Mouse (Mus musculus) hindbrain, embryonic 11.5 days (tissue): ENCODE data around the gene Drosha. TPM values are rescaled to one million over a fixed set of nuclear protein-coding genes. Genes with fewer than 3 reads are reported as not detected.
"Not testable (repeated sequence)": the region's sequence is repeated elsewhere in the genome, so short reads cannot be mapped to it uniquely, and the experiment has no call there.

Source experiments
- ATAC-seq: fragments of 200-750 bp; cut with Nextera tagmentation; 2 replicates; pipeline ENCODE4 v1.8.0; 2017; ENCODE audit warnings: mild to moderate bottlenecking, moderate TSS enrichment, moderate library complexity; ENCODE audit not compliant: low FRiP score
- DNase-seq: peaks from one replicate; pipeline ENCODE4 v3.0.0-alpha.2; 2015; ENCODE audit warnings: low spot score
- H3K27ac ChIP-seq: fragments of 300-500 bp; sonication (generic); 2 replicates; pipeline ENCODE4 v1.5.1; 2014; ENCODE audit warnings: mild to moderate bottlenecking, low read depth, low read length
- H3K27me3 ChIP-seq: fragments of 300-500 bp; sonication (generic); 2 replicates; pipeline ENCODE4 v1.6.1; 2014; ENCODE audit warnings: mild to moderate bottlenecking, low read length, moderate library complexity, mixed read lengths; ENCODE audit not compliant: control insufficient read depth, insufficient read depth
- H3K36me3 ChIP-seq: fragments of 300-500 bp; sonication (generic); 2 replicates; pipeline ENCODE4 v1.6.1; 2014; ENCODE audit warnings: mild to moderate bottlenecking, low read length, moderate library complexity, mixed read lengths; ENCODE audit not compliant: control insufficient read depth, insufficient read depth
- H3K4me1 ChIP-seq: fragments of 300-500 bp; sonication (generic); replicated peaks from 2 replicates; pipeline ENCODE4 v1.6.1; 2014; ENCODE audit warnings: low read length, mixed read lengths; ENCODE audit not compliant: control insufficient read depth, insufficient read depth
- H3K4me2 ChIP-seq: fragments of 300-500 bp; sonication (generic); replicated peaks from 2 replicates; pipeline ENCODE4 v1.6.1; 2014; ENCODE audit warnings: mild to moderate bottlenecking, low read depth, low read length
- H3K4me3 ChIP-seq: fragments of 300-500 bp; sonication (generic); 2 replicates; pipeline ENCODE4 v1.5.1; 2014; ENCODE audit warnings: low read depth, low read length
- H3K9ac ChIP-seq: fragments of 300-500 bp; sonication (generic); 2 replicates; pipeline ENCODE4 v1.6.1; 2014; ENCODE audit warnings: low read depth, low read length
- H3K9me3 ChIP-seq: fragments of 300-500 bp; sonication (generic); 2 replicates; pipeline ENCODE4 v1.6.1; 2016; ENCODE audit warnings: low read length; ENCODE audit not compliant: control insufficient read depth
- WGBS: fragments of 180-500 bp; shearing (Covaris S2); extraction: QIAGEN DNeasy Blood & Tissue Kit; methylation state at CpG from one replicate; pipeline ENCODE4 v1.1.7; 2014; 5-methylcytosine and 5-hydroxymethylcytosine counted together
- polyA plus RNA-seq: library from polyadenylated mRNA; unstranded; fragments of >200 nt; fragmentation: Nextera tagmentation; extraction: Ambion mirVana; gene quantifications from 2 replicates; pipeline ENCODE4 v1.2.1, GENCODE M21; 2014

Gene Drosha
- polyA plus RNA-seq, 1 experiment from 2014 or later = 68.4 TPM

GRCm38 (mm10) chr15:12798043-12798442 is 26.6 kb upstream of the Drosha start:
- Histone ChIP-seq H3K27ac (no peak overlapping the region), H3K4me1 (no peaks in the 10 kb centered on the region), H3K27me3 (no peaks in the 10 kb centered on the region), H3K4me3 (no peak overlapping the region), H3K36me3 (no peaks in the 10 kb centered on the region), H3K9ac (no peak overlapping the region), H3K9me3 (no peaks in the 10 kb centered on the region), H3K4me2 (no peak overlapping the region)
- no peak for DNase-seq
- WGBS = 87% methylated on average over 6 of the region's 6 CpGs
- no peak for ATAC-seq

GRCm38 (mm10) chr15:12800405-12801141 is 24.0 kb upstream of the Drosha start:
- no peaks in the 10 kb centered on the region for H3K4me1 ChIP-seq
- no peak overlapping the region for H3K4me3 ChIP-seq
- H3K27me3 ChIP-seq = no peaks in the 10 kb centered on the region
- WGBS = 59% methylated on average over 15 of the region's 15 CpGs
- DNase-seq = no peak
- ATAC-seq = no peak
- no peaks in the 10 kb centered on the region for H3K36me3 ChIP-seq
- no peak overlapping the region for H3K4me2 ChIP-seq
- H3K9me3 ChIP-seq = no peaks in the 10 kb centered on the region
- H3K9ac ChIP-seq = no peak overlapping the region
- H3K27ac ChIP-seq = no peak overlapping the region

GRCm38 (mm10) chr15:12801142-12801506 is 23.5 kb upstream of the Drosha start:
- H3K27ac ChIP-seq, H3K9ac ChIP-seq, H3K4me2 ChIP-seq, DNase-seq, H3K4me3 ChIP-seq, H3K4me1 ChIP-seq, H3K36me3 ChIP-seq, H3K27me3 ChIP-seq, ATAC-seq, H3K9me3 ChIP-seq: not testable (repeated sequence)
- WGBS = 91% methylated on average over 2 of the region's 2 CpGs

GRCm38 (mm10) chr15:12805071-12805470 is 19.5 kb upstream of the Drosha start:
- Histone ChIP-seq H3K4me3 (no peak overlapping the region), H3K27me3 (no peaks in the 10 kb centered on the region), H3K4me1 (no peaks in the 10 kb centered on the region), H3K27ac (no peak overlapping the region), H3K4me2 (no peak overlapping the region), H3K36me3 (peaks cover 9% of the 10 kb centered on the region; the same call in 1 of the 2 replicates), H3K9me3 (no peaks in the 10 kb centered on the region), H3K9ac (no peak overlapping the region)
- ATAC-seq (no peak), DNase-seq (no peak)
- 84% methylated on average over 4 of the region's 4 CpGs for WGBS

- Histone ChIP-seq H3K9me3 (no peaks in the 10 kb centered on the region), H3K36me3 (peaks cover 9% of the 10 kb centered on the region; the same call in 1 of the 2 replicates), H3K4me3 (no peak overlapping the region), H3K27ac (no peak overlapping the region), H3K27me3 (no peaks in the 10 kb centered on the region), H3K4me1 (no peaks in the 10 kb centered on the region), H3K4me2 (no peak overlapping the region), H3K9ac (no peak overlapping the region)
- ATAC-seq = no peak
- 93% methylated on average over 10 of the region's 10 CpGs for WGBS
- DNase-seq = no peak
Observed at GRCm38 (mm10) chr15:12807088-12807487, 17.5 kb upstream of the Drosha start.

GRCm38 (mm10) chr15:12809305-12809704 is 15.3 kb upstream of the Drosha start:
- DNase-seq (no peak), ATAC-seq (no peak)
- no peak overlapping the region for H3K4me3 ChIP-seq
- no peaks in the 10 kb centered on the region for H3K9me3 ChIP-seq
- no peaks in the 10 kb centered on the region for H3K4me1 ChIP-seq
- H3K9ac ChIP-seq = no peak overlapping the region
- no peak overlapping the region for H3K4me2 ChIP-seq
- WGBS = 97% methylated on average over 6 of the region's 6 CpGs
- H3K36me3 ChIP-seq = peaks cover 14% of the 10 kb centered on the region
- no peak overlapping the region for H3K27ac ChIP-seq
- no peaks in the 10 kb centered on the region for H3K27me3 ChIP-seq

GRCm38 (mm10) chr15:12812646-12813045 is 12.0 kb upstream of the Drosha start:
- 95% methylated on average over 11 of the region's 11 CpGs for WGBS
- DNase-seq (no peak), ATAC-seq (no peak)
- H3K4me2 ChIP-seq = no peak overlapping the region
- no peak overlapping the region for H3K27ac ChIP-seq
- no peak overlapping the region for H3K4me3 ChIP-seq
- no peaks in the 10 kb centered on the region for H3K4me1 ChIP-seq
- no peaks in the 10 kb centered on the region for H3K27me3 ChIP-seq
- peaks cover 19% of the 10 kb centered on the region for H3K36me3 ChIP-seq
- no peaks in the 10 kb centered on the region for H3K9me3 ChIP-seq
- H3K9ac ChIP-seq = no peak overlapping the region

GRCm38 (mm10) chr15:12817592-12817991 is 7.0 kb upstream of the Drosha start:
- Histone ChIP-seq H3K4me1 (no peaks in the 10 kb centered on the region), H3K4me3 (no peak overlapping the region), H3K27ac (no peak overlapping the region), H3K27me3 (no peaks in the 10 kb centered on the region), H3K36me3 (peaks cover 9% of the 10 kb centered on the region), H3K9ac (no peak overlapping the region), H3K9me3 (no peaks in the 10 kb centered on the region), H3K4me2 (no peak overlapping the region)
- DNase-seq = no peak
- WGBS = 92% methylated on average over 8 of the region's 8 CpGs
- ATAC-seq = no peak
